Mouse (Mus musculus): Measurements from ENCODE around the gene Gm44965. TPM values are rescaled to one million over a fixed set of nuclear protein-coding genes. Genes with fewer than 3 reads are reported as not detected.

Gene Gm44965
- polyA plus RNA-seq, 1 experiment = 0.69 TPM

DNA sequence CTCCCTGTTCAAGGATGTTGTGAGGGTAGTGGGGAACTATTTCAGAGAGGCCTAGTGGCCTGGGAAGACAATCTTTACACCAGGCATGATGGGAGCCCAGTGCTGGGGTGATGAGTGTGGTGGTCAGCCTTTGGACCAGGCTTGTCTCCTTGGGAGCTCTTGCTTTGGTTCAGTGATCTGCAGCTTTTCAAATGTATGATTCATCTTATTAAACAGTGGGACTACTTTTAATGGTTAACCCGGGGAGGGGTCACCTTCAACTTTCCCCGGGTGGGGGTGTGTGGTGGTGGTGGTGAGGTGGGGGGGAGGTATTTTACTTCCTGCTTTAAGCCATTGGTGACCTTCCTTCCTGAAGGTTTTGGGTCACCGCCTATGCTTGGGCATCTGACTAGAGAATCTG is 34.6 kb downstream of the Gm44965 start:
- TF ChIP-seq MYOG (IDR thresholded peaks at IDR 0.05; ENCODE audit: control insufficient read depth, extremely low read depth, insufficient read length) (no peak), CTCF (IDR thresholded peaks at IDR 0.05; ENCODE audit: control insufficient read depth, insufficient read depth, insufficient read length) (no peak), MAX (IDR thresholded peaks at IDR 0.05) (no peak), USF1 (IDR thresholded peaks at IDR 0.05; ENCODE audit: low read depth) (no peak)
- Histone ChIP-seq H3ac (ENCODE audit: control insufficient read depth, insufficient read length, low read depth) (no peak overlapping the region), H3K79me3 (ENCODE audit: low read depth) (no peaks in the 10 kb centered on the region), H3K79me2 (ENCODE audit: control insufficient read depth, insufficient read depth) (no peaks in the 10 kb centered on the region), H3K27me3 (ENCODE audit: control insufficient read depth, insufficient read depth, insufficient read length) (peaks cover 24% of the 10 kb centered on the region), H3K36me3 (ENCODE audit: control insufficient read depth, insufficient read depth) (no peaks in the 10 kb centered on the region), H3K4me3 (ENCODE audit: insufficient read depth, poor library complexity, severe bottlenecking) (no peak overlapping the region)

DNA sequence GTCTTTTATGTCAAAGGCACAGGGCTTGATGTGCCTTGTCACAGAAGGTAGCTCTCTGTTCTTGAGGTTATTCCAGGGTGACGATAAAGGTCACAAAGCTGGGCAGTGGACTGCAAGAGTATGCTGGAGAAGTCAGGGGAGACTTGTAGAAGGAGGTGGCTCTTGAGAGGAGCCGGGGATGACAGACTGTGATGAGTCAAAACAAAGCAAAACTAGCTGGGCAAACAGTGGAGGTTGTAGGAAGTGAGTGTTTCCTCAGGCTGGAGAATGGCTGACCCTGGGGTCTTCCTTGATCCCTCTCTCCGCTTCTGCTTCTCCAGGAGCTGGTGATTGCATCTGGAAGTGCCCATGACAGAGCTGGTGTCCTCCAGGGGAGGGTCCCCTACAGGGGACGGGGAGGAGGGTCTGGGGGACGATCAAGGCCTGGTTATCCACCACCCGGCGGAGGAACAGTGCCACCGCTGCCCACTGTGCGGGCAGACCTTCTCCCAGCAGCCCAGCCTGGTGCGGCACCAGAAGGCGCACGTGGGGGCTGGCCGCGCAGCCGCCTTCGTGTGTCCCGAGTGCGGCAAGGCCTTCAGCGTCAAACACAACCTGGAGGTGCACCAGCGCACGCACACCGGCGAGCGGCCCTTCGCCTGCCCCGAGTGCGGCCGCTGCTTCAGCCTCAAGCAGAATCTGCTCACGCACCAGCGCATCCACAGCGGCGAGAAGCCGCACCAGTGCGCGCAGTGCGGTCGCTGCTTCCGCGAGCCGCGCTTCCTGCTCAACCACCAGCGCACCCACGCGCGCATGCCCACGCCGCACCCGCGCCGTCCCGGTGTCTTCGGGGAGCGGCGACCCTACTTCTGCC is 35.3 kb downstream of the Gm44965 start:
- H3K27me3 ChIP-seq (ENCODE audit: control insufficient read depth, insufficient read depth, insufficient read length) = peaks cover 24% of the 10 kb centered on the region
- no peaks in the 10 kb centered on the region for H3K79me2 ChIP-seq (ENCODE audit: control insufficient read depth, insufficient read depth)
- H3ac ChIP-seq (ENCODE audit: control insufficient read depth, insufficient read length, low read depth) = no peak overlapping the region
- no peak for TF ChIP-seq CEBPB (IDR thresholded peaks at IDR 0.05; ENCODE audit: low read depth)
- TF ChIP-seq USF1 (IDR thresholded peaks at IDR 0.05; ENCODE audit: low read depth) = no peak
- no peak for TF ChIP-seq CTCF (IDR thresholded peaks at IDR 0.05; ENCODE audit: control insufficient read depth, insufficient read depth, insufficient read length)
- no peak for TF ChIP-seq MAX (IDR thresholded peaks at IDR 0.05)
- TF ChIP-seq FOSL1 (IDR thresholded peaks at IDR 0.05; ENCODE audit: insufficient read depth, low read length, poor library complexity, severe bottlenecking) = no peak
- TF ChIP-seq MYOD1 (IDR thresholded peaks at IDR 0.05; ENCODE audit: control insufficient read depth, insufficient read length, low read depth) = no peak
- no peak for TF ChIP-seq MYOG (IDR thresholded peaks at IDR 0.05; ENCODE audit: control insufficient read depth, extremely low read depth, insufficient read length)
- no peaks in the 10 kb centered on the region for H3K79me3 ChIP-seq (ENCODE audit: low read depth)
- no peaks in the 10 kb centered on the region for H3K36me3 ChIP-seq (ENCODE audit: control insufficient read depth, insufficient read depth)
- H3K4me3 ChIP-seq (ENCODE audit: insufficient read depth, poor library complexity, severe bottlenecking) = no peak overlapping the region

GRCm38 (mm10) chr6:48629661-48630034 is 35.9 kb downstream of the Gm44965 start:
- Histone ChIP-seq H3K79me2 (ENCODE audit: control insufficient read depth, insufficient read depth) (no peaks in the 10 kb centered on the region), H3ac (ENCODE audit: control insufficient read depth, insufficient read length, low read depth) (no peak overlapping the region), H3K79me3 (ENCODE audit: low read depth) (no peaks in the 10 kb centered on the region), H3K27me3 (ENCODE audit: control insufficient read depth, insufficient read depth, insufficient read length) (peaks cover 24% of the 10 kb centered on the region), H3K4me3 (ENCODE audit: insufficient read depth, poor library complexity, severe bottlenecking) (no peak overlapping the region), H3K36me3 (ENCODE audit: control insufficient read depth, insufficient read depth) (no peaks in the 10 kb centered on the region)
- no peak for TF ChIP-seq FOSL1 (IDR thresholded peaks at IDR 0.05; ENCODE audit: insufficient read depth, low read length, poor library complexity, severe bottlenecking)
- no peak for TF ChIP-seq USF1 (IDR thresholded peaks at IDR 0.05; ENCODE audit: low read depth)

DNA sequence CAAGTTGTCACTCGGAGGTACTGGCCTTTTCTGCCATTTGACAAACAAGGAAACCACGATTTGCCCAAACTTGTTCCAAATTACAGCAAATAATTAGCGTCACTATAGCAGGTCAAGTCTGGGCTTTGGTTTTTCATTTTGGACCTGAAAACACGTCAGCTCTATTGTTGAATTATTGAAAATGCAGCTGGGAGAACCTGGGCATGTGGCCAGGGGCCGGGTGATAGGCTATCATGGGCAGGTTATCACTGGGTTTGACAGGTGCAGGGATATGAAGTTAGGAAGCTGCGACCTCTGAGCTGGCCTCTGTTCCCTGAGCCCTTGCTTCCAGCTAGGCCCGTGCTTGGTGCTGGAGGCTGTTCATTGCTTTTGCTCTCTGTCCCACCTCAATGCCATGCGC is 37.1 kb downstream of the Gm44965 start:
- Histone ChIP-seq H3ac (ENCODE audit: control insufficient read depth, insufficient read length, low read depth) (no peak overlapping the region), H3K4me3 (ENCODE audit: insufficient read depth, poor library complexity, severe bottlenecking) (no peak overlapping the region), H3K36me3 (ENCODE audit: control insufficient read depth, insufficient read depth) (no peaks in the 10 kb centered on the region), H3K27me3 (ENCODE audit: control insufficient read depth, insufficient read depth, insufficient read length) (peaks cover 19% of the 10 kb centered on the region), H3K79me3 (ENCODE audit: low read depth) (no peaks in the 10 kb centered on the region), H3K79me2 (ENCODE audit: control insufficient read depth, insufficient read depth) (no peaks in the 10 kb centered on the region)
- no peak for TF ChIP-seq CEBPB (IDR thresholded peaks at IDR 0.05; ENCODE audit: low read depth)
- no peak for TF ChIP-seq CTCF (IDR thresholded peaks at IDR 0.05; ENCODE audit: control insufficient read depth, insufficient read depth, insufficient read length)
- no peak for TF ChIP-seq MAX (IDR thresholded peaks at IDR 0.05)
- TF ChIP-seq USF1 (IDR thresholded peaks at IDR 0.05; ENCODE audit: low read depth) = no peak
- TF ChIP-seq MYOG (IDR thresholded peaks at IDR 0.05; ENCODE audit: control insufficient read depth, extremely low read depth, insufficient read length) = no peak
- TF ChIP-seq FOSL1 (IDR thresholded peaks at IDR 0.05; ENCODE audit: insufficient read depth, low read length, poor library complexity, severe bottlenecking) = no peak
- TF ChIP-seq MYOD1 (IDR thresholded peaks at IDR 0.05; ENCODE audit: control insufficient read depth, insufficient read length, low read depth) = no peak

DNA sequence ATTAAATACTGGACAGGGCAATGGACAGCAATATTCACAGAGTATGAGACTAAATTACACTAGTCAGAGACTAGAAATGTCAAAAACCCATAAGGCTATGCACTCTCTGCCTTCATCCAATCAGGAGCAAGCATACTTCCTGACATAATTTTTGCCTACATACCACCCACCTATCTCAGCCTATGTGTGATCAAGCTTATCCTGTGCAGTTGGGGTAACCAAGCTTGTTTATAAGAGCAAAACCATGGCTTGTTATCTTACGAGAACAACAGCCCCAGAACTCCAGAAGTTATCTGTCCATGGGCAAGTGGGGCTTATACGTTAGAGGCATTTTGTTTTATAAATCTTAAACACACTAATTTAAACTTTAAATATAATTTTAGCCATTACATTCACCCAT is 41.4 kb downstream of the Gm44965 start:
- Histone ChIP-seq H3K79me2 (ENCODE audit: control insufficient read depth, insufficient read depth) (no peaks in the 10 kb centered on the region), H3K27me3 (ENCODE audit: control insufficient read depth, insufficient read depth, insufficient read length) (peaks cover 5% of the 10 kb centered on the region)
- no peak for TF ChIP-seq USF1 (IDR thresholded peaks at IDR 0.05; ENCODE audit: low read depth)
- TF ChIP-seq FOSL1 (IDR thresholded peaks at IDR 0.05; ENCODE audit: insufficient read depth, low read length, poor library complexity, severe bottlenecking) = no peak
- no peak for TF ChIP-seq MYOG (IDR thresholded peaks at IDR 0.05; ENCODE audit: control insufficient read depth, extremely low read depth, insufficient read length)
- TF ChIP-seq CTCF (IDR thresholded peaks at IDR 0.05; ENCODE audit: control insufficient read depth, insufficient read depth, insufficient read length) = no peak
- no peak for TF ChIP-seq MYOD1 (IDR thresholded peaks at IDR 0.05; ENCODE audit: control insufficient read depth, insufficient read length, low read depth)
- no peak for TF ChIP-seq MAX (IDR thresholded peaks at IDR 0.05)
- TF ChIP-seq CEBPB (IDR thresholded peaks at IDR 0.05; ENCODE audit: low read depth) = no peak

GRCm38 (mm10) chr6:48636515-48636914 is 42.8 kb downstream of the Gm44965 start:
- Histone ChIP-seq H3ac (ENCODE audit: control insufficient read depth, insufficient read length, low read depth) (no peak overlapping the region), H3K79me2 (ENCODE audit: control insufficient read depth, insufficient read depth) (no peaks in the 10 kb centered on the region), H3K27me3 (ENCODE audit: control insufficient read depth, insufficient read depth, insufficient read length) (peaks cover 3% of the 10 kb centered on the region), H3K4me3 (ENCODE audit: insufficient read depth, poor library complexity, severe bottlenecking) (no peak overlapping the region), H3K79me3 (ENCODE audit: low read depth) (no peaks in the 10 kb centered on the region), H3K36me3 (ENCODE audit: control insufficient read depth, insufficient read depth) (no peaks in the 10 kb centered on the region)
- no peak for TF ChIP-seq MAX (IDR thresholded peaks at IDR 0.05)
- TF ChIP-seq CTCF (IDR thresholded peaks at IDR 0.05; ENCODE audit: control insufficient read depth, insufficient read depth, insufficient read length) = no peak
- no peak for TF ChIP-seq MYOD1 (IDR thresholded peaks at IDR 0.05; ENCODE audit: control insufficient read depth, insufficient read length, low read depth)
- TF ChIP-seq CEBPB (IDR thresholded peaks at IDR 0.05; ENCODE audit: low read depth) = no peak
- no peak for TF ChIP-seq USF1 (IDR thresholded peaks at IDR 0.05; ENCODE audit: low read depth)
- no peak for TF ChIP-seq MYOG (IDR thresholded peaks at IDR 0.05; ENCODE audit: control insufficient read depth, extremely low read depth, insufficient read length)
- no peak for TF ChIP-seq FOSL1 (IDR thresholded peaks at IDR 0.05; ENCODE audit: insufficient read depth, low read length, poor library complexity, severe bottlenecking)

More for the DNA sequence above, 41.4 kb downstream of the Gm44965 start:
- Histone ChIP-seq H3K36me3 (ENCODE audit: control insufficient read depth, insufficient read depth) (no peaks in the 10 kb centered on the region), H3ac (ENCODE audit: control insufficient read depth, insufficient read length, low read depth) (no peak overlapping the region), H3K4me3 (ENCODE audit: insufficient read depth, poor library complexity, severe bottlenecking) (no peak overlapping the region), H3K79me3 (ENCODE audit: low read depth) (no peaks in the 10 kb centered on the region)

All from C2C12 (cell line).